In the genomic region with DNA sequence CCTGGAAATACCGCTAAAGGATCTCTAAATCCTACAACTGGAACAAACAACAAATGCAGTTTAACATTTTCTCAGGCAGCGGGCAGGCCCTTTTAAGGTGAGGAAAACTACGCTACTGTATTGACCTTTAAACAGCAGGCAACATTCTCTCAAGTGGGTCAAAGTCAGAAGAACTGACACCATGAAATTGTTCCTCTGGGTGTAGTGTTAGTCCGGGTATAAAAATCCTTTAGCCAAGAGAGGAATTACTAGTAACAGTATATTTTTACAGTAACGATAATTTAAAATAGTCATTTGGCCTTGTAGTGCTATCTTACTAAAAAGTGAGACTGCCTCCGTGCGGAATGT, we compare ENCODE assay signal across 8 mouse cellular contexts. TPM values are rescaled to one million over a fixed set of nuclear protein-coding genes. Genes with fewer than 3 reads are reported as not detected.
DNase-seq lines count a peak whose midpoint lies in the region; ATAC-seq and TF ChIP-seq lines count a peak whose summit lies in the region.

No protein-coding gene starts in this region.

- H3K9ac ChIP-seq in MEL (ENCODE audit: control insufficient read depth, low read depth, low read length, poor library complexity, severe bottlenecking), result peak overlapping the region; percentile 72
- H3K9ac ChIP-seq in hindbrain, embryonic 13.5 days, result peak overlapping the region; percentile 97; the same call in 1 of the 2 replicates

- H3K27me3 ChIP-seq in MEL (ENCODE audit: control insufficient read depth in 1 of 2, insufficient read depth in 2 of 2, low read length in 2 of 2), result no peaks in the 10 kb centered on the region
- no peaks in the 10 kb centered on the region for H3K27me3 ChIP-seq in hindbrain, embryonic 13.5 days
- no peaks in the 10 kb centered on the region for H3K27me3 ChIP-seq in megakaryocyte, embryonic 14.5 days (replicated peaks)

- TF ChIP-seq EP300 in MEL (IDR thresholded peaks at IDR 0.05; ENCODE audit: low read depth in 1 of 2, low read length in 2 of 2), result no peak

- peak; percentile 23 for DNase-seq in embryo, embryonic 10 days (ENCODE audit: low spot score)
- DNase-seq in embryo, embryonic 11 days, result no peak
- DNase-seq in MEL (ENCODE audit: low read depth, low spot score) (no peak), MN1 (ENCODE audit: low spot score) (no peak)
- DNase-seq in spleen, adult 18-20 months, result no peak
- no peak for DNase-seq in cerebellum, adult 11 months

- TF ChIP-seq CTCF in MEL (IDR thresholded peaks at IDR 0.05 in 2 of 3, conservative IDR thresholded peaks at IDR 0.05 in 1 of 3; ENCODE audit: control insufficient read depth in 1 of 3, insufficient read depth in 1 of 3, low read depth in 2 of 3, low read length in 3 of 3, poor library complexity in 1 of 3, severe bottlenecking in 1 of 3), result no peak

- H3K79me2 ChIP-seq in MEL (ENCODE audit: control insufficient read depth, insufficient read depth, low read length, poor library complexity), result peaks cover 19% of the 10 kb centered on the region

- peak overlapping the region; percentile 51 for H3K4me2 ChIP-seq in hindbrain, embryonic 13.5 days

- H3K36me3 ChIP-seq in MEL (ENCODE audit: control insufficient read depth in 1 of 2, insufficient read depth in 2 of 2, low read length in 2 of 2), result peaks cover 17 to 21% of the 10 kb centered on the region in 2 experiments
- peaks cover 36% of the 10 kb centered on the region for H3K36me3 ChIP-seq in hindbrain, embryonic 13.5 days
- H3K36me3 ChIP-seq in megakaryocyte, embryonic 14.5 days (replicated peaks; ENCODE audit: low read length), result peaks cover 34% of the 10 kb centered on the region

- no peak for TF ChIP-seq POLR2A in MEL (IDR thresholded peaks at IDR 0.05; ENCODE audit: control insufficient read depth in 1 of 2, insufficient read depth in 1 of 2, low read depth in 1 of 2, low read length in 2 of 2, poor library complexity in 1 of 2)

- peaks cover 7 to 12% of the 10 kb centered on the region in 2 experiments for H3K4me1 ChIP-seq in MEL (ENCODE audit: control insufficient read depth in 1 of 2, insufficient read depth in 2 of 2, low read length in 2 of 2)
- H3K4me1 ChIP-seq in hindbrain, embryonic 13.5 days (replicated peaks), result peaks cover 39% of the 10 kb centered on the region
- peaks cover 39% of the 10 kb centered on the region for H3K4me1 ChIP-seq in megakaryocyte, embryonic 14.5 days

- ATAC-seq in hindbrain, embryonic 13.5 days (ENCODE audit: low FRiP score), result no peak; the same call in 1 of the 2 replicates

- peak overlapping the region; percentile 74 for H3K27ac ChIP-seq in MEL (ENCODE audit: control insufficient read depth, low read depth, low read length)
- H3K27ac ChIP-seq in hindbrain, embryonic 13.5 days, result peak overlapping the region; percentile 88

- TF ChIP-seq RAD21 in MEL (IDR thresholded peaks at IDR 0.05; ENCODE audit: low read depth, low read length), result no peak

- peak overlapping the region; percentile 16 to 46 for H3K4me3 ChIP-seq in MEL (ENCODE audit: control insufficient read depth in 1 of 2, insufficient read depth in 1 of 2, low read depth in 2 of 2, low read length in 2 of 2)
- H3K4me3 ChIP-seq in hindbrain, embryonic 13.5 days, result peak overlapping the region; percentile 96
- peak overlapping the region; percentile 99 for H3K4me3 ChIP-seq in megakaryocyte, embryonic 14.5 days (replicated peaks)

- no peaks in the 10 kb centered on the region for H3K9me3 ChIP-seq in MEL (replicated peaks; ENCODE audit: insufficient read depth, low read length)
- H3K9me3 ChIP-seq in hindbrain, embryonic 13.5 days, result no peaks in the 10 kb centered on the region
- H3K9me3 ChIP-seq in megakaryocyte, embryonic 14.5 days, result no peaks in the 10 kb centered on the region

- WGBS in hindbrain, embryonic 13.5 days, result 8% methylated on average over 7 of the region's 7 CpGs

TF ChIP-seq in MEL, 35 proteins besides CTCF, POLR2A, EP300 and RAD21 (continues in another document):
- TF ChIP-seq MAX (IDR thresholded peaks at IDR 0.05; ENCODE audit: low read length) (0 out of 2 replicates have a peak, but pooled peaks have one; percentile 14), ZNF384 (IDR thresholded peaks at IDR 0.05; ENCODE audit: low read depth, low read length) (no peak), E2F4 (IDR thresholded peaks at IDR 0.05; ENCODE audit: borderline replicate concordance, low read depth, low read length) (no peak), SMC3 (IDR thresholded peaks at IDR 0.05; ENCODE audit: low read depth, low read length) (no peak), MXI1 (IDR thresholded peaks at IDR 0.05; ENCODE audit: low read depth, low read length) (peak; percentile 63; the same call in 1 of the 2 replicates), JUND (IDR thresholded peaks at IDR 0.05; ENCODE audit: low read depth, low read length) (no peak), MYB (IDR thresholded peaks at IDR 0.05; ENCODE audit: low read depth, low read length) (no peak), MAZ (IDR thresholded peaks at IDR 0.05; ENCODE audit: low read depth, low read length) (no peak), TBP (IDR thresholded peaks at IDR 0.05; ENCODE audit: low read depth, low read length) (no peak), USF2 (IDR thresholded peaks at IDR 0.05; ENCODE audit: borderline replicate concordance in 1 of 2, insufficient read depth in 1 of 2, low read depth in 1 of 2, low read length in 2 of 2) (no peak), ZC3H11A (IDR thresholded peaks at IDR 0.05; ENCODE audit: low read depth, low read length) (no peak), MYC (IDR thresholded peaks at IDR 0.05; ENCODE audit: low read depth, low read length) (peak; percentile 28; the same call in 1 of the 2 replicates), RCOR1 (IDR thresholded peaks at IDR 0.05; ENCODE audit: low read depth, low read length) (no peak), UBTF (IDR thresholded peaks at IDR 0.05; ENCODE audit: borderline replicate concordance, insufficient read depth, low read depth, low read length) (no peak), CHD1 (IDR thresholded peaks at IDR 0.05; ENCODE audit: low read depth, low read length) (peak; percentile 69; the same call in 1 of the 2 replicates), MEF2A (IDR thresholded peaks at IDR 0.05; ENCODE audit: extremely low read depth, insufficient replicate concordance, low read depth, low read length, poor library complexity, severe bottlenecking) (no peak), TAL1 (IDR thresholded peaks at IDR 0.05; ENCODE audit: low read length) (no peak), NRF1 (IDR thresholded peaks at IDR 0.05; ENCODE audit: insufficient read depth, low read depth, low read length, poor library complexity, severe bottlenecking) (no peak), POLR2AphosphoS5 (IDR thresholded peaks at IDR 0.05; ENCODE audit: borderline replicate concordance, low read depth, low read length) (no peak), POLR2AphosphoS2 (IDR thresholded peaks at IDR 0.05; ENCODE audit: low read length) (peak; percentile 79; the same call in 1 of the 2 replicates), MAFK (IDR thresholded peaks at IDR 0.05; ENCODE audit: borderline replicate concordance, low read depth, low read length) (no peak), TCF12 (IDR thresholded peaks at IDR 0.05; ENCODE audit: low read depth, low read length) (no peak), SIN3A (IDR thresholded peaks at IDR 0.05; ENCODE audit: low read length) (peak; percentile 44), KAT2A (conservative IDR thresholded peaks at IDR 0.05; ENCODE audit: low read depth, low read length) (no peak), ZKSCAN1 (IDR thresholded peaks at IDR 0.05; ENCODE audit: low read depth, low read length) (no peak), USF1 (IDR thresholded peaks at IDR 0.05; ENCODE audit: low read depth, low read length) (no peak), ZMIZ1 (IDR thresholded peaks at IDR 0.05; ENCODE audit: low read depth, low read length) (no peak), NELFE (IDR thresholded peaks at IDR 0.05; ENCODE audit: low read depth, low read length) (no peak), CHD2 (IDR thresholded peaks at IDR 0.05; ENCODE audit: low read length) (no peak), GABPA (IDR thresholded peaks at IDR 0.05; ENCODE audit: low read depth, low read length) (no peak), GATA1 (IDR thresholded peaks at IDR 0.05; ENCODE audit: low read depth, low read length) (no peak), BHLHE40 (IDR thresholded peaks at IDR 0.05; ENCODE audit: borderline replicate concordance, low read depth, low read length) (no peak)

RNA-seq across cellular contexts. Expression of gene Nusap1, which starts 24.4 kb away (rescaled TPM):
- 17.0 and 25.0 TPM in 2 replicates for total RNA-seq in MEL (2012; rRNA removed)
- polyA plus RNA-seq in MEL (2012; ENCODE audit: insufficient read depth in 1 of 2, insufficient read length in 2 of 2, low read depth in 1 of 2, low replicate concordance in 2 of 2, missing spikeins in 1 of 2), result 10 to 100 TPM in 1 of 2 experiments, not detected in 1; 28.2 TPM
- 18.8 and 19.6 TPM in 2 replicates for polyA plus RNA-seq in hindbrain, embryonic 13.5 days (2015; fragmentation: Nextera tagmentation; extraction: Ambion mirVana)
- polyA plus RNA-seq in megakaryocyte, embryonic 14.5 days (2012; ENCODE audit: insufficient read depth, low replicate concordance), result 1.3 TPM in 1 of 2 replicates, not detected in the other

RNA-seq across cellular contexts. Expression of gene Oip5, which starts 24.5 kb away (rescaled TPM):
- 18.1 and 26.4 TPM in 2 replicates for total RNA-seq in MEL (2012; rRNA removed)
- 10 to 100 TPM in 1 of 2 experiments, not detected in 1; 29.6 TPM for polyA plus RNA-seq in MEL (2012; ENCODE audit: insufficient read depth in 1 of 2, insufficient read length in 2 of 2, low read depth in 1 of 2, low replicate concordance in 2 of 2, missing spikeins in 1 of 2)
- 6.1 and 7.4 TPM in 2 replicates for polyA plus RNA-seq in hindbrain, embryonic 13.5 days (2015; fragmentation: Nextera tagmentation; extraction: Ambion mirVana)
- 4.8 TPM in 1 of 2 replicates, not detected in the other for polyA plus RNA-seq in megakaryocyte, embryonic 14.5 days (2012; ENCODE audit: insufficient read depth, low replicate concordance)

RNA-seq across cellular contexts. Expression of gene Chp1, which starts 46.2 kb away (rescaled TPM):
- total RNA-seq in MEL (2012; rRNA removed), result 32.5 and 35.4 TPM in 2 replicates
- polyA plus RNA-seq in MEL (2012; ENCODE audit: insufficient read depth in 1 of 2, insufficient read length in 2 of 2, low read depth in 1 of 2, low replicate concordance in 2 of 2, missing spikeins in 1 of 2), result 10 to 100 TPM in 1 of 2 experiments, not detected in 1; 74.8 TPM
- 63.0 and 64.3 TPM in 2 replicates for polyA plus RNA-seq in hindbrain, embryonic 13.5 days (2015; fragmentation: Nextera tagmentation; extraction: Ambion mirVana)
- 9.7 and 15.1 TPM in 2 replicates for polyA plus RNA-seq in megakaryocyte, embryonic 14.5 days (2012; ENCODE audit: insufficient read depth, low replicate concordance)

RNA-seq across cellular contexts. Expression of gene Exd1, which starts 46.3 kb away (rescaled TPM):
- 0.27 and 0.29 TPM in 2 replicates for total RNA-seq in MEL (2012; rRNA removed)
- polyA plus RNA-seq in MEL (2012; ENCODE audit: insufficient read depth in 1 of 2, insufficient read length in 2 of 2, low read depth in 1 of 2, low replicate concordance in 2 of 2, missing spikeins in 1 of 2), result under 1 TPM in 1 of 2 experiments, not detected in 1; 0.88 TPM
- polyA plus RNA-seq in hindbrain, embryonic 13.5 days (2015; fragmentation: Nextera tagmentation; extraction: Ambion mirVana), result 0.55 and 0.58 TPM in 2 replicates
- polyA plus RNA-seq in megakaryocyte, embryonic 14.5 days (2012; ENCODE audit: insufficient read depth, low replicate concordance), result 0.01 TPM in 1 of 2 replicates, not detected in the other

Comparison
In these comparisons a context has a peak if more than half of its experiments do, and no peak if none do; other contexts are left out.
1. H3K4me3 ChIP-seq: peak in every context shown above with its lines; median percentile 99 in megakaryocyte, embryonic 14.5 days; 96 in hindbrain, embryonic 13.5 days; 31 in MEL.